Mouse (Mus musculus) neural tube, embryonic 11.5 days (tissue): ENCODE data around the gene Rpl32. TPM values are rescaled to one million over a fixed set of nuclear protein-coding genes. Genes with fewer than 3 reads are reported as not detected.
"Not testable (repeated sequence)": the region's sequence is repeated elsewhere in the genome, so short reads cannot be mapped to it uniquely, and the experiment has no call there.

Experiments used
- ATAC-seq: fragments of 200-750 bp; cut with Nextera tagmentation; 2 replicates; pipeline ENCODE4 v1.8.0; 2017; ENCODE audit warnings: moderate number of reproducible peaks, mild to moderate bottlenecking, moderate TSS enrichment, moderate library complexity; ENCODE audit not compliant: insufficient read depth, low FRiP score, low TSS enrichment
- DNase-seq: peaks from one replicate; pipeline ENCODE4 v3.0.0-alpha.2; 2015; ENCODE audit warnings: low spot score
- H3K27ac ChIP-seq: fragments of 300-500 bp; sonication (generic); 2 replicates; pipeline ENCODE4 v1.5.1; 2014; ENCODE audit warnings: low read depth, mild to moderate bottlenecking, low read length
- H3K27me3 ChIP-seq: fragments of 300-500 bp; sonication (generic); 2 replicates; pipeline ENCODE4 v1.6.1; 2014; ENCODE audit warnings: mild to moderate bottlenecking, low read length, mixed read lengths; ENCODE audit not compliant: control insufficient read depth, insufficient read depth
- H3K36me3 ChIP-seq: fragments of 300-500 bp; sonication (generic); 2 replicates; pipeline ENCODE4 v1.6.1; 2014; ENCODE audit warnings: mild to moderate bottlenecking, low read length, moderate library complexity, mixed read lengths; ENCODE audit not compliant: control insufficient read depth, insufficient read depth
- H3K4me1 ChIP-seq: fragments of 300-500 bp; sonication (generic); 2 replicates; pipeline ENCODE4 v1.6.1; 2014; ENCODE audit warnings: low read length, mixed read lengths; ENCODE audit not compliant: control insufficient read depth, insufficient read depth
- H3K4me2 ChIP-seq: fragments of 300-500 bp; sonication (generic); 2 replicates; pipeline ENCODE4 v1.6.1; 2014; ENCODE audit warnings: low read depth, mild to moderate bottlenecking, moderate library complexity
- H3K4me3 ChIP-seq: fragments of 300-500 bp; sonication (generic); 2 replicates; pipeline ENCODE4 v1.5.1; 2014; ENCODE audit warnings: low read depth, low read length
- H3K9ac ChIP-seq: fragments of 300-500 bp; sonication (generic); 2 replicates; pipeline ENCODE4 v1.6.1; 2014; ENCODE audit warnings: mild to moderate bottlenecking, low read length
- H3K9me3 ChIP-seq: fragments of 300-500 bp; sonication (generic); 2 replicates; pipeline ENCODE4 v1.6.1; 2016; ENCODE audit warnings: low read length; ENCODE audit not compliant: control insufficient read depth
- WGBS: fragments of 180-500 bp; shearing (Covaris S2); extraction: QIAGEN DNeasy Blood & Tissue Kit; methylation state at CpG from one replicate; pipeline ENCODE4 v1.1.7; 2014; 5-methylcytosine and 5-hydroxymethylcytosine counted together
- polyA plus RNA-seq: library from polyadenylated mRNA; unstranded; fragments of >200 nt; fragmentation: Nextera tagmentation; extraction: Ambion mirVana; gene quantifications from 2 replicates; pipeline ENCODE4 v1.2.1, GENCODE M21; 2014

Gene Rpl32
- polyA plus RNA-seq, 1 experiment from 2014 or later, result 1,610 TPM

- Histone ChIP-seq H3K27ac (no peak overlapping the region), H3K4me3 (no peak overlapping the region), H3K4me1 (no peaks in the 10 kb centered on the region), H3K27me3 (no peaks in the 10 kb centered on the region), H3K4me2 (no peak overlapping the region), H3K9me3 (no peaks in the 10 kb centered on the region), H3K36me3 (peaks cover 5% of the 10 kb centered on the region), H3K9ac (no peak overlapping the region)
- 79% methylated on average over 5 of the region's 8 CpGs for WGBS
- DNase-seq, result peak; percentile 63
- no peak for ATAC-seq
Measured at GRCm38 (mm10) chr6:115846640-115847411, 38.3 kb upstream of the Rpl32 start.

GRCm38 (mm10) chr6:115845006-115845405 is 36.5 kb upstream of the Rpl32 start:
- no peaks in the 10 kb centered on the region for H3K27me3 ChIP-seq
- 92% methylated on average over 4 of the region's 4 CpGs for WGBS
- no peak for ATAC-seq
- H3K36me3 ChIP-seq, result peaks cover 5% of the 10 kb centered on the region
- DNase-seq, result no peak
- H3K4me1 ChIP-seq, result no peaks in the 10 kb centered on the region
- H3K27ac ChIP-seq, result no peak overlapping the region
- no peak overlapping the region for H3K9ac ChIP-seq
- no peak overlapping the region for H3K4me2 ChIP-seq
- H3K4me3 ChIP-seq, result no peak overlapping the region
- H3K9me3 ChIP-seq, result no peaks in the 10 kb centered on the region

DNA sequence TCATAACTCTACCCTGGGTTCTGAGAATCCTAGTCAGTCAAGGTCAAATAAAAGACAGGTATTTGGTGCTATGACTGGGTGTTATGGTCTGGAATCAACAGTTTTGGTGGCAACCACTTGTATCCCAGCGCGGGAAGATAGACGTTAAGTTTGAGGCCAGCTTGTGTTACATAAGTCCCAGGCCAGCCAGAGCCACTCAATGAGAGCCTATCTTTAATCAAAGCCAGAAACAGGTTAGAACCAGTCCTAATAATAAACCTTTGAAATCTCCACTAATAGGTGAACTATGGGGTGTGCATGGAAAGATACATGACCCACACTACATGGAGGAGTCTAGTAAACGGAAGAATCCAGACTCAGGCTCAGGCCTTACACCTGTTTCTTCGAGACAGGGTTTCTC is 30.2 kb upstream of the Rpl32 start:
- Histone ChIP-seq H3K4me2 (peak overlapping the region; percentile 52), H3K9me3 (no peaks in the 10 kb centered on the region), H3K27me3 (no peaks in the 10 kb centered on the region), H3K4me1 (0 out of 2 replicates have a peak, but pooled peaks cover 3% of the 10 kb centered on the region), H3K4me3 (no peak overlapping the region), H3K36me3 (0 out of 2 replicates have a peak, but pooled peaks cover 2% of the 10 kb centered on the region), H3K27ac (no peak overlapping the region), H3K9ac (no peak overlapping the region)
- WGBS, result 70% methylated on average over 5 of the region's 5 CpGs
- no peak; the same call in 1 of the 2 replicates for ATAC-seq
- no peak for DNase-seq

DNA sequence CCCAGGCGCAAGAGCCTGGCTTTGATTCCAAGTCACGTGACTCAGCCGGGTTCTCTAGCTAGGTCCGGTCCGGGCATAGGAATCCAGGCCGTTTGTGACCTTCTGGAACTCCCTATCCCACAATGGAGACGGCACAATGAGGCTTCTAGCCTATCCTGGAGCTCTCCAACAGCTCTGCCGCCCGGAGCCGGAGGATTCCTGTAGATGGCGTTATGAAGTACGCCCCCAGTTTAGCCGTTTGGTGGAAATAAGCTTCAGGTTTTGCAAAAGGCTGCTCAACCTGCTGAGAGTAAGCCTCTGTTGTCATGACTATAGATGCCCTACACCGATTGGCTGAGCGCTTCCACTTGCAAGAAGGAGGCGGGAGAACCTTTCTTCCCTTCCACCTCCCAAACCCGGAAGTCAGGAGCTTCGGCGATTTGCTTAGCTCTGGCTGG is 29.6 kb upstream of the Rpl32 start, which contains the start of gene Efcab12:
Efcab12 (minus strand) TSS at position 252 of the 437 bp plus-strand sequence.
- Histone ChIP-seq H3K27ac (no peak within 1 kb of the TSS), H3K36me3 (no peaks in the 10 kb centered on the region), H3K27me3 (no peaks in the 10 kb centered on the region), H3K4me1 (0 out of 2 replicates have a peak, but pooled peaks cover 3% of the 10 kb centered on the region), H3K4me2 (peak within 1 kb of the TSS; percentile 52), H3K9me3 (no peaks in the 10 kb centered on the region), H3K4me3 (peak within 1 kb of the TSS; percentile 31), H3K9ac (peak within 1 kb of the TSS; percentile 53)
- peak; percentile 86 for ATAC-seq
- peak; percentile 67 for DNase-seq
- WGBS, result 2% methylated on average over 19 of the region's 19 CpGs

DNA sequence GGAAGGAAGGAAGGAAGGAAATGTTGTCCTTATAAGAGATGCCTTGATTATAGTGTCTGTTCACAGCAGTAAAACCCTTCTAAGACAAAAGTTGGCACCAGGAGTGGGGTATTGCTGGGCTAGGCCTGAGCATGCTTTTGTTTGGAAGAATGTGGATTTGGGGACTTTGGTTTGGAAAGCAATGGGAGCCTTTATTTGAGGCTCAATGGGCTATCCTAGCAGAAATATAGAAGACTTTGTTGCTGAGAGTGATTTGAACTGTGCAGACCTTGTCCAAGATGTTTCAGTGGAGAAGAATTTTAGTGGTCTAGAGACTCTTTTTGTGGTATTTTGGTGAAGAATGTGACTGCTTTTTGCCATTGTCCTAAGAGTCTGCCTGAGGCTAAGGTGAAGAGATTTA is 25.3 kb upstream of the Rpl32 start:
- no peak for ATAC-seq
- DNase-seq, result no peak

GRCm38 (mm10) chr6:115832152-115832850 is 23.8 kb upstream of the Rpl32 start:
- H3K4me1 ChIP-seq, result no peaks in the 10 kb centered on the region
- WGBS, result 92% methylated on average over 2 of the region's 2 CpGs
- no peak overlapping the region for H3K4me2 ChIP-seq
- ATAC-seq (no peak), DNase-seq (no peak)
- H3K9me3 ChIP-seq, result no peaks in the 10 kb centered on the region
- no peaks in the 10 kb centered on the region for H3K36me3 ChIP-seq
- no peak overlapping the region for H3K4me3 ChIP-seq
- no peak overlapping the region for H3K27ac ChIP-seq
- no peak overlapping the region for H3K9ac ChIP-seq
- H3K27me3 ChIP-seq, result no peaks in the 10 kb centered on the region

More for the DNA sequence above, 25.3 kb upstream of the Rpl32 start:
- no peak overlapping the region for H3K4me2 ChIP-seq
- no peaks in the 10 kb centered on the region for H3K36me3 ChIP-seq
- H3K9me3 ChIP-seq, result no peaks in the 10 kb centered on the region
- no peaks in the 10 kb centered on the region for H3K27me3 ChIP-seq
- H3K27ac ChIP-seq, result no peak overlapping the region
- H3K9ac ChIP-seq, result no peak overlapping the region
- no peak overlapping the region for H3K4me3 ChIP-seq
- 0 out of 2 replicates have a peak, but pooled peaks cover 3% of the 10 kb centered on the region for H3K4me1 ChIP-seq

GRCm38 (mm10) chr6:115830779-115831601 is 22.4 kb upstream of the Rpl32 start:
- H3K27me3 ChIP-seq, result no peaks in the 10 kb centered on the region
- 90% methylated on average over 6 of the region's 6 CpGs for WGBS
- DNase-seq, result no peak
- no peak overlapping the region for H3K4me3 ChIP-seq
- no peak for ATAC-seq
- no peaks in the 10 kb centered on the region for H3K4me1 ChIP-seq
- H3K9me3 ChIP-seq, result no peaks in the 10 kb centered on the region
- no peak overlapping the region for H3K9ac ChIP-seq
- no peak overlapping the region for H3K4me2 ChIP-seq
- H3K36me3 ChIP-seq, result no peaks in the 10 kb centered on the region
- no peak overlapping the region for H3K27ac ChIP-seq

DNA sequence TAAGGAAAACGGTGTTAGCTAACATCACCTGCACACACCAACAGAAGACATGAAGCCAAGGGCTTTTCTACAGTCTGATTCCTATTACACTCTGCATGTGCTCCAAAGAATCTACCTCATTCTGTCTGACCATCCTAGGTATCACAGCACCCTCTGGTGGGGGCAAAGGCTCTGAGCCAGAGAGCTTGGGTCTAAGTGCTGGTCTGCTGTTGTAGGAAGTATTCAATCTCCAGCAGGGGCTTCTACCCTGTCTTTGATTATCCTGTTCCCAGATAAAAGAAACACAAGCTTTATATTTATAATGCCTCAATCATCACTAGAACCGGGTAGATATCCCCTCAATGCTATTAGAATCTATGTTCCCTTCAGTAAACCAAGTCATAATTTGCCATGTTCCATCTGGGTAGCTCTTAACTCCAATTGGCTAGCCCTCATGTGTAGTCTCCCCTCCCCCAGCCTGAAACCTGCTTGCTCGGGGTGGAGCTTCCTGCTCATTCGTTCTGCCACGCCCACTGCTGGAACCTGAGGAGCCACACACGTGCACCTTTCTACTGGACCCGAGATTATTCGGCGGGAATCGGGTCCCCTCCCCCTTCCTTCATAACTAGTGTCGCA is 15.4 kb upstream of the Rpl32 start:
- not testable (repeated sequence) for H3K9ac ChIP-seq, H3K36me3 ChIP-seq, H3K27me3 ChIP-seq, H3K4me1 ChIP-seq, H3K9me3 ChIP-seq, H3K27ac ChIP-seq, H3K4me3 ChIP-seq
- peak overlapping the region; percentile 26 for H3K4me2 ChIP-seq
- ATAC-seq, result peak; percentile 86
- peak; percentile 86 for DNase-seq
- WGBS, result 3% methylated on average over 4 of the region's 11 CpGs
